Mouse (Mus musculus) retina, postnatal 7 days (tissue): ENCODE data around the gene Grik3.

Experiments used
- DNase-seq: peaks from one replicate; pipeline ENCODE4 v3.0.0-alpha.2; 2012; ENCODE audit warnings: low read depth, low spot score

The Grik3 gene

DNA sequence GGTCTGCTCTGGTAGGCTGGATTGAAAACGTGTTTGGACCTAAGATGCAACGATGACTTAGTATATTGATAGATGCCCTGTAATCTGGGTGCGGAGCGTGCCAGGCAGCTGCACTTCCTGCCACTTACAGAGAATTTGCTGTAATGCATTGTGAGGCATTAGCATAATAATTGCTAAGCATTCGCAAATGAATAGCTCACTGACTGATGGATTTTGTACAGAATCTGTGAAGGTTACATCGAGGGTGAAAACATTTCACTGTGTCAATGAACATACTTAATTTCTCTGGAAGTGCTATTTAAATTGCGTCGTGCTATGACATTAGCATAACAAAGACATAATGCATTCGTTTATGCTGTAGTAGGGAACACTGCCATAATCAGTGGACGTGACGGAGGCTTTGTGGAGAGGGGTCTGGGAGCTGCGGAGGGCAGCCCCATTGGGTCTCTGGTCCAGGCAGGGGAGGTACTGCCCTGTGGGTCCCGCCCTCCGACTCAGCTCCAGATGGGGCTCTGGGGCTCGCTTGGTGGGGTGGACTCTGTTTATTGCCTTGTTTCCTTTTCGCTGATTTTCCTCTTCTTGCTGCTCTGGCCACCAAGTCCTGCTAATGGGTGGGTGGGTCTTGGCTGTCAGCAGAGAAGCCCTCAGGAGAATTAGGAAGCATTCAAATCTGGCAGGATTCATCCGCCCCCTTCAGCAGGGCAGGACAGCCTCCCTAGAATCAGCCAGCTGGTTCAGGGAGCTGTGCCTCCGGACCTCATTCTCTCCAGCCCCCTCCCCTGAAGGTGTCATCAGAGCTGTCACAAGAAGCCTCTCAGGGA, 54.7 kb downstream of the Grik3 start:
- DNase-seq, result no peak

DNA sequence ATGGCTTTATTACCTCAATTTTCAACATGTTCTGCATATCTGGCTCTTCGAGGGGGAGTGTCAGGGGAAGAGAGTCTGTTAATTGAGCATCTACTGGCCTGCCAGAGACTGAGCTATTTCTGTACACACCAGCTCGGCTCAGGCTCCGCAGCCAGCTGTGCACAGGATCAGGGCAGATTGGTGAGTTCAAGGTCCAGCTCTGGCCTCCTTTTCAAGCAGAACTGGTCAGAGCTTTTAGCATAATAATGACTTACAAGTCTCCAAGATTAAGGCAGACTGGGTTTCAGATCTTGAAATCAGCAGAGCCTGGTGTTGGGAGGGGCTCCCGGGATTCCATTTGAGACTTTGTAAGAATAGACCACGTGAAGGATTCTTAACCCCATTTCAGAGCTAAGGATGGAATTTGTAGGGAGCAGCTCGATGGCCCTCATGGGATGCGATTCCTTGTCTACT, 55.3 kb downstream of the Grik3 start:
- no peak for DNase-seq

DNA sequence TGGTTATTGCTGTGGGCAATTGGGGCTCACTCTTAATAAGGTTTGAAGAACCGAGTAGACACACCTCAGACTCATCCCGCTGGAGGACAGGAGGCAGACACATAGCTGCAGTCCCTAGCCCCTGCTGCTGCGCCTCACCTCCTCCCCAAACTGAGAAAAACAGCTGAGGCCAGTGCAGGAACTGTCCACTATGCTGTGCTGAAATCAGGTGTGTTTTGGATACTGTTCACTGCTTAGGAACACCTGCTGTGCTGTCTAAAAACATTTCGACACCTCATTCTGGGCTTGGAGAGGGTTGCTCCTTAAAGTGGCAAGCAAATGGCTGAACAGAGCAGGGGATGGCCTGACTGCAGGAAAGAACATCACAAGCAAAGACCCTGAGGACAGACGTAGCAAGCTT, 57.7 kb downstream of the Grik3 start:
- no peak for DNase-seq

DNA sequence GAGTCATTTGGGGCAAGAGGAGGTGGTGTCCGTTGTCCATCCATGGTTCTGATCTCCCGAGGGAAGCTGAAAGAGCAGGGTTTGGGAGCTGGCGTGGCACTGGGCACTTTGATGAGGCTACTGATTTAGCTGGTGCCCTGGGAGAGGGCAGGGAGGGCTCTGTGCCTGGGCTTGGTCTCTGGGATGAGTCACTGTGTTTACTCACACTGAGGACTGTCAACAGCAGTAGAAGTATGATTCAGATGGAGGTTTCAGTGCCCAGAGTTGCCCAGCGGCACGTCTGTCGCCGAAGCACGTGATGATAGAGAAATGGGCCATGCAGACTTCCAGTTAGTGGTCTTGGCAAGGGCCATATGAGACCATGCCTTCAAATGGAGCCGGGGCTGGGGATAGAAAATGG, 63.3 kb downstream of the Grik3 start:
- no peak for DNase-seq

DNA sequence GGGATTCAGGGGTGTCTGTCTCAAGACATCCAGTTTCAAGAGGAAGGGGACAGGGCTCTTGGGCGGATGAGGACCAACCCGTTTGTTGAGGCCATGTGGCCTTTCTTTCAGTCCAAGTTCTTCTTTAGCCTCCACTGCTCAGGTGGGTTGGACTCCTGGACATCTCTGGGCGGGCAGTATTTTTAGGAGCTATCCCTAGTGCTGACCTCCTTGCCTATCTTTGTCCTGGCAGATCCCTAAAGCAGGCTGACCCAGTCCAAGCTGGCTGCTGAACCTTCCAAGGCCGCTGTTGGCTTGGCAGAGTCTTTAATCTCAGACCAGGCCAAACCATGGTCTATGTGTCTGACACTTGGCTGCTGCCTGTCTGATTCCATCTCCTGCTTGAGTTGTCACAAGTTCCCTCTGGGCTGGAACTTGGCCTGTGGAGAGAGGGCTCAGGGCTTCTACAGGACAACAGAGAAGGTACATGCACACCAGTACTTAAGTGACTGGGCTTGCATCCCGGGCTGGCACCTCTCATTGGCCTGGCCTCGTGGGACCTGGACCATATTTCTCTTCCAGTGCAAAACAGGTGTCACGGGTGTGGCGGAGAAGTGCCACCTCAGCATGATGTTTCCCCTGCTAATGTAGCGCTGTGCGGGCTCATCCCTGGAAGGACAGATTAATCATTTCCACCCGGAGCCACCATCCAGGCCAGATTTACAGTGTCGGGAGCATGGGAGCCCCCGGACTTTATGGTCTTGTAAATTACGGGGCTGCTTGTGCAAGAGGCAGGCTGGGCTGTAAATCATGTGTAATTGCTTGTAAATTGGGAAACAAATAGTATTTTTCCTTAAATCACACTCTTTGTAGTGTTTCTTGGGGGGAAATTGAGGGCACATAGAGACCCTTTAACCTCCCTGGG, 66.2 kb downstream of the Grik3 start:
- no peak for DNase-seq

DNA sequence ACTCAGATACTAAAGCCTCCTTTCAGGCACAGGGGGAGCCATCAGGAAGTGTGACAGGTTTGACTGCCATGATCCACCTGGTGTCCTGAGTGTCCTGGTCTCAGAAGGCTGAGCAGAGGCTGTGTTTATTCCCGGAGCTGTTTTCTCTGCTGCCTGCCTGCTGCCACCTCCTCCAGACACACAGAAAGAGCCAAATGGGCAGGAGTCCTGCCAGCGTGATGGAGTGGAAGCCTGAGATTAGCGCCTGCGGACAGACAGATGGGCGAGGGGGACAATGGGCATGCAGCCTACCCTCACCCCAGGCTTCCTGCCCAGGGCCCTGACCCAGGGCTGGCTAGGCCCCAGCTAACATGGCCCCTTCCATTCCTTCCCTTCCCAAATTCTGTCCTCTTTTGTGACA, 69.1 kb downstream of the Grik3 start:
- no peak for DNase-seq

DNA sequence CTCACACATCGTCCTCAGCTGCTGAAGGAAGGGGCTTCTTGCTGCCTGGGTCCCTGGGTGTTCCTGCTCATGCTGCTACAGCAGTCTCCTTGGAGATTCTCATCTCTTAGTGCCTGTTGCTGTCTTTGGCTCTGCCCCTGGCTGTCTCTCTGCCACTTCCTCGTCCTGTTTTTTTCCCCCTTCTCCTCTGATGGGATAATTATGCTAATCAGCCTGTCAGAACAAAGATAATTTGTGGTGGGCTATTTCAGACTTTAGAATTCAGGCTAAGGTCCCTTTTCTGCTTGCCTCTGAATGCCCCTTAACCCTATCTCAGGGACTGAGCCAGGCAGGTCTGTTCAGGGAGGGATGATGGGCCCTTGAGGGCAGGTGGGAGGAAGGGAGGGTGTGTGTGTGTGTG, 70.3 kb downstream of the Grik3 start:
- DNase-seq, result no peak

DNA sequence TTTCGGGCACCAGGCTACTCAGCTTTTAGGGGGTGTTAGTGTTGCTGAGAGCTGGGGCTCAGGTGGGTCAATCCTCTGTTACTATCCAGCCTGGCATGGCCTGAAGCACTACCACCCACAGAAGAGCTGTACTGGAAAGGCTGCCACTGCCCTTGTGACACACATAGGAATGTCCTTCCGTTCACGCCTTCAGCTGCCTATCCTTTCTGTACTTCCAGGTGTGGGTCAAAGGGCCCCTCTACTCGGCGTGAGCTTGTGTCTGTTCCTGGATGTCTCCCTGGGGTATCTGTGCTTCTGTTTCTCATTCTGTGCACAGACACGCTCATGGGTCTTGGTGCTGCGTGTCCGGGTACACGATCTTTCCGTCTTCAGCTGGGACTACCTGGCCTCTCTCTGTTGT, 73.1 kb downstream of the Grik3 start:
- no peak for DNase-seq

DNA sequence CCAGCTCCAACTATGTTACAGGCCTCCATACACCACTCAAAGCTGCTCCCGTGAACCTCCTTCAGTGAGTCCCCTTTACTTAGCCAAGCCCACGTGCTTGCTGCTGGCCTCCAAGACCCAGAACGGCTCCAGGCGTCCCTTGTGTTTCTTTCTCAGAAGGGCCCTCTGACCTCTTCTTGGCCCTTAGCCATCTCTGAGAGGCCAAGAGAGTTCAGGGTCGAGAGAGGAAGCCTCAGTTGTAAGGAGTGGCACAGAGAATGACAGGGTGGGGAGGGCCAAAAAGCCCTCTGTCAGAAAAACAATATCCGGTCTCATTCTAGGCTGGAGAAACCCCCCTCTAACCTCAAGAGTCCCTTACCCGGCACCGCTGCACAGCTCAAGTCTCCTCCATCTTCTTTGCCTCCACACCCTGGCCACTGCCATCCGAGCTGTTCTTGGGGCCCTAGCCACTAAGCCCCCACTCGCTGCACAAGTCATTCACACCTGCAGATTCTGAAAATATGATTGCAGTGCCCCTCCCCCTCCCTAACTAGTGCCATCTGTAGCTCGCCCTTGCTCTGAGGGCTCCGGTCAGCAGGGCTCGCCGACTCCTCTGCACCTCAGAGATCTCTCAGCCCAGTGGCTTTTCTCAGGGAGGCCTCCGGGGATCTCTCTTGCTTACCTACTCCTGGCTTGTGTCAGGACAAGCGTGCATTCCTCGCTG, 73.7 kb downstream of the Grik3 start:
- DNase-seq, result no peak

DNA sequence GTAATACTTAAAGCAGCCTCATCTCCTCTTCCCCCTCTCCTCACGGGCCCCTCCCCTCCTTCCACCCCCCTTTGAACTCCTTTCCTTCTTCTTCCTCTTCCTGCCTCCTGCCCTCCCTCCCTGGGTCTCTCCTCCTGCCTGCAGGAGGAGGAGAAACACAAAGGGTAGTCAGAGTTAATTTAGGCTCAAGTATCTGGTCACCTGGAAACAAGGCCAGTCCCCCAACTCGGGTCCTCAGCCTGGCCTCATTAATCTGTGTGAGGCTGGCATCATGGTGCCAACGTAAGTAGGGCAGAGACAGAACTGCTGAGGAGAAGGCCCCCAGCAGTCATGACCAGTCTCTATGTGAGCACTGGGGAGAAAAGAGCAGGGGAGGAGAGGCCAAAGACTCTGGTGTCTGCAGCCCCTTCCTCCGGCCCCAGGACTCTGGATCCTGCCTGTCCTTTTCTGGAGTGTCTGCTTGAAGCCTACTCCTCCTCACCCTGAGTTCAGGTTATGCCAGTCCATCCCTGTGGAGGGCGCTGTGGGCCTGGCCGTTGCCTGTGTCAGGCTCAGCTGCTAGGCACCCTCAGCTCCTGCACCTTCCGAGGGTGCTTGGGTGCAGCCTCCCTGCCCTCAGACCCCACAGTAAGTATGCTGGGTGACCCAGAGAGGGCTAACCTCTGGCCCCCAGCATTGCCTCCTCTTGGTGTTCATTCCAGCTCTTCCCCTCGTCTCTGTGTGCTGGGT, 75.4 kb downstream of the Grik3 start:
- no peak for DNase-seq

DNA sequence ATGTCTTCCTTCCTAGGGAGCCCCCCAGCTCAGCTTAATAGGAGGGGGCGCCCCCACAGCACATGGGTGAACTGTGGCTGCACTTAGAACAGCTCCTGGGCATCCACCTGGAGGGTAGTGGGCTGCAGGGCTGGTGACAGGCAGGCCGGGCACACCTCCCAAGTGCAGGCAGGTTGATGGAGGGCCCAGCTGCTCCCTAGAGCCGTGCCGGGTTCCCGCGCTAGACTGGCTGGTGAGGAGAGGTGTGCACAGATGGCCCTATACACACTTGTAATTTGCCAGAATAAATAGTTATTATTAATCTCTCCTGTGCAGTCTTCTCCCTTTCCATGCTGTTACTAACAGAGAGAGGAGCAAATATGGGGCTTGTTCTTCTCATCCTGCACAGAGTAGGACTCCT, 77.7 kb downstream of the Grik3 start:
- no peak for DNase-seq

DNA sequence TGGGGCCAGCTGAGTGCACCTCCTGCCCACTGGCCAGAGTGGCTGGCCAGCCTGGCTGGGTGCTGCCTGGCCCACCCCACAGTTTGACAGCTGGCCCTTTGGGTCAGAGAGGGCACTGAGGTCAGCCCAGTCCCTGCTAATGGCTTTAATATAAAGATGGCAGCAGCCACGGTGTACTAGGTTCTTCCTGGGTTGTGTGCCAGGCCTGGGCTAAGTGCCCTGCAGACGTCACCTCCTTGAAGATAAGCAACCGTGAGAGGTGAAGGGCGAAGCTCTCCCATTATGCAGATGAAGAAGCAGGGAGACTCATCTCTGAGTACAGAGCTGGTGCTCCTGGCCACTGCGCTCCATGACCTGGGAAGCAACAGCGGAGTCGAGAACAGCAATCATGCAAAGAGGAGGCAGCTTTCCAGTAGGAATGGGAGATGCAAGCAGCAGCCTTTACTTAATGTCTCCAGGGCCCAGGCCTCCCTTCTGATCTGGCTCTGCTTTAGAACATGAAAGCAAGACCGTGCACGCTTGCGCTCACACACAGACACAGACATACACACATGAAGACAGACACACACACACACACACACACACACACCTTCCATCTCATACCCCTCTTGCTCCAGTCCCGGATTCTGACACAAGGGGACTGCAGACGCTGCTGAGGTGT, 81.3 kb downstream of the Grik3 start:
- no peak for DNase-seq

DNA sequence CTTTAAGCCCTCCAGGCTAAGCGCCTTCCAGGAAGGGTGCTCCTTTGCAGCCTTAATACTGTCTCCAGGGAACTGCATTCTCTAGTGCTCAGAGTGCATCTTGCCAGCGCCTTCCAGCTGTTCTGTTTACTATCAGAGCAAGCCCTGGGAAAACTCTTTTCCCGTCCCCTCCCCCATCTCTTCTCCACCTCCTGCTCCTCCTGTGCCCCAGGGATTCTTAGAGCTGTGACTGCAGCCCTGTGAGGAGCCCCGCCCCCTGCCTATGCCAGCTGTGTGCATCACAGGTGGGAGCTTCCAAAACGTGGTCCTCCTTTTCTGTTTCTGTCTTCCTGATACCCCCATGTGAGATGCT, 81.8 kb downstream of the Grik3 start:
- no peak for DNase-seq

DNA sequence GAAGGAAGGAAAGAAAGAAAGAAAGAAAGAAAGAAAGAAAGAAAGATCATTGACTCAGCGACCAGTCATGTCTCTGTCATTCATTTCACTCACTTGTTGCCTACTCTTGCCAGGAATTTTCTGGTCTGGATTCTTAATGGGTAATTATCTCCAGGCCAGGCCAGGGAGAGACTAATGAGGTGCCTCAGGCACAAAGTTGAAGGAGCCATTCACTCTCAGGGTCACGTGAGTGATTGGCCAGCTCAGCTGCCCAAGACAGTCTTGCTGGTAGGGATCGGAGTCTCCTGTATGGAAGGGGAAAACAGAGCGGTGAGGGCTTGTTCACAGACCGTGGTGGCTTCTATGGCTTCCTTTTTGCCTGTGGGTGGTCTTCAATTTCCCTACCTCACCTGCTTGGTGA, 82.5 kb downstream of the Grik3 start:
- DNase-seq, result no peak

DNA sequence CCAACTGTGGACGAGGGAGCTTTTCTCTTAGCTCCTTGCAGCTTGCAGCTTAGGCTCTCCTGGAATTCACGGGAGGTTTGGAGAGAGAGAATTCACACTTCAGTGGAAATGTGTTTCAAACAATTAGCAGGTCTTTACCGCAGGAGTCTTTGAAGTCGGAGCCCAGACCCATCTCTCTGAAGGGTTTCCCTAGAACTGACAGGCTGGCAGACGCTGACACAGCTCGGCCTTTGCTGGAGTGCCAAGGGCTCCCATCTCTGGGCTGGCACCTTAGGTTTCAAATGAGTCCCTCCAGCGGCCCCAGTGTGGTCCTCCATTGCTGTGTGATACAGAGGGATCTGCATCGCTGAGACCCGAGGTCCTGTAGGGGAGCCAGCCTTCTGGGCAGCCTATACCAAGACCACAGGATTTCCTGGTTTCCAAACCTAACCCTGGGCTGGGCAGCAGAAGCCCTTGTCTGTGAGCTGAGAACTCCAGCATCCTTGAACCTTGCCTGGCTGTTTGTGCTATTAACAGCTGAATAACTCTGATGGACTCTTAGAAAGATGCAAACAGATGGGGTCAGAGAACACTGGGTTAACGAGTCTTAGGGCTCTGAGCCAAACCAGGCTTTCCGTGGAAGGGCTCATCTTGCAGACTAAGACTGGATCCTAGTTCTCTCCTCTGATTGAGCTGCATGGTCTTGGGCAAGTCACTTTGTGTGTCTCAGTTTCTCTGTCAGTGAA, 83.6 kb downstream of the Grik3 start:
- no peak for DNase-seq

DNA sequence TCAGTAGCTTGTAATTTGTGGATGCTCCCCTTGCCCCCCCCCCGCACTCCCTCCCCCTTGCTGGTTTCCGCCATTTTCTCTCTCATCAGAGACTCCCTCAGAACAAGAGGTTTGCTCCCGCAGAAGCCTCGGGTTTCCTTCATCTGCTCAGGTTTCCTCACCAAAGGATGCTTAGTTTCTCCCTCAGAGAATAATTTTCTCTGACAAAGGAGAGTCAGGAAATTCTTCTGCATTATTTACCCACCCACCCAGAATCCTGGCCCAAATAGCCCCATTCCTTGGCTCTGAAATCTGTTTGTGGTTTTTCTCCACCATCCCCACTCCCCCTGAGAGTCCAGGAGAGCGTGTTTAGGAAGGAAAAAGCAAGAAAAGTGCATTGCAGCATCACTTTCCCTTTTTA, 89.8 kb downstream of the Grik3 start:
- no peak for DNase-seq

DNA sequence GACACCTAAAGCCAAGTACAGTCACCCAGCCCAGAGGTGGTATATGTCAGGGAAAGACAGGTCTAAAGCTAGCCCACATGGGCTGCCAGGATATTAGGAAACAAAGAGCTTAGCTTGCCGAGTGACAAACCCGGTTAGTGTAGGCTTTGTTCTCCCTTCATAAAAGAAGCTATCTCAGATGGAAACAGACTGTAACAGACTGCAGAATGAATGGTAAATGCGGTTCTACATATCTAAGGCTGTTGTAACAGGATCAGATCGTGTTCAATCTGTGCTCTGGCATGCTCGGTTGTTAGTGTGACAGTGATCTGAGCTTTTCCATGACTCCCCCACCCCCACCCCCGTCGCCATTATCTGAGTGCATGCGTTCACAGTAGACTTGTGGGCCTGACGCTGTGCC, 92.8 kb downstream of the Grik3 start:
- no peak for DNase-seq

DNA sequence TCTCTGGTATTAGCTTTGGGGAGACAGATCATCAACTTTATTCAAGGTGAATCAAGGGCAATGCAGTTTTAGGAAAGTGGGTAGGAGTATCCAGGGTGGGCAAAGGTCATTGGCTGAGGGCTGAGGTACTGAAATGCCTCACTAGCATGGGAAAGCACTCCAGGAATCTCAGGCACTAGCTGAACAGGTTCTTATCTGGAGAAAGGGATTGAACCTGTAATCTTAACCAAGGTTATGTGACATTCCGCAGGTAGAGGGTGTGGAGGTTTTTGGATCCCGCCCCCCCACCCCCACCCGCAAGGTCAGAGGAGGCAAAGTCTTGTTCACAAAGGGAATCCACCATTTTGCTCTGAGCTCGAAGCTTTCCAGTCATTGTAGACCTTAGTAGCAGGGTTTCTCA, 93.4 kb downstream of the Grik3 start:
- DNase-seq, result no peak

DNA sequence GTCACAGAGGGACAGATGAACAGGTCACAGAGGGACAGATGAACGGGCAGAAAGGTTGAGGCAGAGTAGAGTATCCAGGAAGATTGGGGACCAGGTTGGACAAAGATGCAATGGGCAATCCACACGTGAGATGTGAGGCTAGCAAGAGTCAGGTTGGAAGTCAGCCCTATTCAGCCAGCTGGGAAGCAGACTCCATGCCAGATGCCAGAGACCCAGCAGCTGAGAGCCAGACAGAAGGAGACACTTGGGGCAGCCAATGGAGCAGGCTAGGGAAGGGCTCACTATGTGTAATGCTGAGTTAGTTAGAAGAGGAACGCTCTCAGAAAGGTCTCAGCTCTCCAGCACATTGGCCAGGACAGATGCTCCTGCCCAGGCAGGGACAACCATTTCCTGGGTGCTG, 94.2 kb downstream of the Grik3 start:
- DNase-seq, result no peak

DNA sequence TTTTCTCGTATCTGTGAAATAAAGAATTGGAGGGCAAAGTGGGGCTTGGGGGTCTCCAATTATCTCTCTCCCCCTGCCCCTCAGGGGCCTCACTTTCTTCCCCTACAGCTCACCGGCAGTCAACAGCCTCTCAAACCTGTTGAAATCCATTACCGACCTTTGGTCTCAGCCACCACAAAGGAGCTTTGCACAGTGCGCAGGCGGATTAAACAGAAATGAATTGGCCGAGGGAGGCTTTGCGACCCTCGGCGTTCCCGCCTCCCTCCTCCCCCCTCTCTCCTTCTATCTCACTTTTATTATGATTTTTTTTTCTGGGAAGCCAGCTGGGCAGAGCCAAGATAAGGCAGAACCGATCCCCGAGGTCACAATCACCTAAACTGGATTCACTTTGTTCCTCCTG, 97.1 kb downstream of the Grik3 start:
- DNase-seq, result no peak
